Mouse (Mus musculus) kidney, adult 2 months (tissue): ENCODE measurements at regions not wholly inside any gene's neighbourhood (a gene's known extent, or its start where the extent isn't known, plus 50 kb on each side); places are given as distances from the start of the nearest gene placed in this dataset.

ENCODE experiments used
- CTCF ChIP-seq: fragments of 200-500 bp; conservative IDR thresholded peaks from 2 replicates; pipeline ENCODE4 v1.5.1; 2011; ENCODE audit warnings: low read depth, mild to moderate bottlenecking, control low read depth, low read length, moderate library complexity, mixed read lengths; ENCODE audit not compliant: insufficient read depth, insufficient read length
- POLR2A ChIP-seq: fragments of 200-500 bp; IDR thresholded peaks from one replicate; pipeline ENCODE4 v1.6.1; 2011; ENCODE audit warnings: low read depth, low read length, control low read depth

DNA sequence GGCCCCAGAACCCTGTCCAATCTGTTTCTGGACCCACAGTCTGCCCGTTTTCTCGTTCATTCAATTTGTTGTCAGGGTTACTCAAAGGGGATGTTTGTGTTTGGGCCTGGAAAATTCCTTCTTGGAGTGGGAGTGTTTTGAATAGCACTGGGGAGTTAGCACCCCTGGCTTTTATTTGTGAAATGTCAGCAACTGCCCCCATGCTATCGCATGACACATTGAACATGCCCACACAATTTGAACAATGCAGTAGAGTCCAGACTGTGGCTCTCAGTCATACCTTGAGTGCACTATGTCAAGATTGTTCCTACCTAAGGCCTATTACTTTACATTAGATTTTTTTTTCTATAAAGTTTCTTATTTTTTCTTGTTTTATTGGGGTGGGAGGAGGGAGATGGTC is 195.2 kb upstream of the Ccdc54 start:
- TF ChIP-seq CTCF = no peak
- no peak for TF ChIP-seq POLR2A
